Mouse (Mus musculus): ENCODE results near the gene Atp5j2. TPM values are rescaled to one million over a fixed set of nuclear protein-coding genes. Genes with fewer than 3 reads are reported as not detected.

The Atp5j2 gene
- total and polyA plus RNA-seq, 3 experiments, result 493 to 733 (median 543) TPM

DNA sequence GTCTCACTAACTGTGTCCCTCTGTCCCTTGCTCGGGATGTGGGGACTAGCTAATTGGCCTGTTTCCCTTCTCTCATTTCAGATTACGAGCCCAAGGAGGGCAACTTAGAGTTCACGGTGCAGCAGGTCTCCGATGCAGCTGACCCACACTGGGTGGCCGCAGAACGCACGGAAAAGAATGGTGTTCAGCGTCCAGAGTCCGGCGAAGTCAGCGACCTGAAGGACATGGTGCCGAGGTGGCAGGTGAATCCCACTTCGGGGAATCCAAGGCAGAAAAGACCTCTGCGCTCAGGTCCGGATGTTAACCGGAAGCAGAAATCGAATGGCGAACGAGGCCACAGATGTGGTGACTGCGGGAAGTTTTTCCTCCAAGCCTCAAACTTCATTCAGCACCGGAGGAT is 26.3 kb upstream of the Atp5j2 start:
- H3K9ac ChIP-seq (ENCODE audit: control insufficient read depth, low read depth, low read length, poor library complexity, severe bottlenecking), result no peak overlapping the region
- H3K36me3 ChIP-seq (ENCODE audit: control insufficient read depth in 1 of 2, insufficient read depth in 2 of 2, low read length in 2 of 2), result peaks cover 0 to 3% of the 10 kb centered on the region in 2 experiments
- H3K27ac ChIP-seq (ENCODE audit: control insufficient read depth, low read depth, low read length), result no peak overlapping the region

DNA sequence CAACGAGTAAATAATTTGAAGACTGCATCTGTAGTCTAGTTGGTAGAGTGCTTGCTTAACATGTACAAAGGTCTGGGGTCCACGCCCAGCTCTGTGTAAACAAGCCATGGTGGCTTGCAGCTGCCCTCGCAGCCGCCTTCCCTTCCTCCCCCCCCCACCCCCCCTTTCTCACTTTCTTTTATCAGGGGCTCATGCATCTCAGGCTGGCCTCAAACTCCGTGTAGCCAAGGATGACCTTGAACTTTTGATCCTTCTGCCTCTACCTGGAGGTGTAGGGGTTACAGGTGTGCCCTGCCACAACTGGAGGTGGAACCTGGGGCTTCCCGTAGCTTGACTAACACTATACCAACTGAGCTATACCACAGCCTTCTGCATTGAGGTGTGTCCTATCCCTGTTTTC is 25.9 kb upstream of the Atp5j2 start:
- no peaks in the 10 kb centered on the region for H3K79me2 ChIP-seq (ENCODE audit: control insufficient read depth, insufficient read depth, low read length, poor library complexity)
- no peak for DNase-seq (ENCODE audit: low read depth, low spot score)
- H3K4me1 ChIP-seq (ENCODE audit: control insufficient read depth in 1 of 2, insufficient read depth in 2 of 2, low read length in 2 of 2), result peaks cover 0 to 5% of the 10 kb centered on the region in 2 experiments; a peak in 1 of 4 replicates
- no peak overlapping the region for H3K27ac ChIP-seq (ENCODE audit: control insufficient read depth, low read depth, low read length)
- no peak for TF ChIP-seq JUND (IDR thresholded peaks at IDR 0.05; ENCODE audit: low read depth, low read length)
- no peak for TF ChIP-seq MYC (IDR thresholded peaks at IDR 0.05; ENCODE audit: low read depth, low read length)
- TF ChIP-seq ZNF384 (IDR thresholded peaks at IDR 0.05; ENCODE audit: low read depth, low read length), result no peak
- TF ChIP-seq MAZ (IDR thresholded peaks at IDR 0.05; ENCODE audit: low read depth, low read length), result no peak
- TF ChIP-seq ETS1 (IDR thresholded peaks at IDR 0.05; ENCODE audit: low read depth, low read length), result no peak
- TF ChIP-seq EP300 (IDR thresholded peaks at IDR 0.05; ENCODE audit: low read depth in 1 of 2, low read length in 2 of 2), result no peak
- no peak for TF ChIP-seq RAD21 (IDR thresholded peaks at IDR 0.05; ENCODE audit: low read depth, low read length)
- no peak for TF ChIP-seq NELFE (IDR thresholded peaks at IDR 0.05; ENCODE audit: low read depth, low read length)
- no peak for TF ChIP-seq BHLHE40 (IDR thresholded peaks at IDR 0.05; ENCODE audit: borderline replicate concordance, low read depth, low read length)
- no peak for TF ChIP-seq ELF1 (IDR thresholded peaks at IDR 0.05; ENCODE audit: low read depth, low read length)
- TF ChIP-seq GABPA (IDR thresholded peaks at IDR 0.05; ENCODE audit: low read depth, low read length), result no peak
- peaks cover 0 to 3% of the 10 kb centered on the region in 2 experiments for H3K36me3 ChIP-seq (ENCODE audit: control insufficient read depth in 1 of 2, insufficient read depth in 2 of 2, low read length in 2 of 2)
- no peak overlapping the region for H3K9ac ChIP-seq (ENCODE audit: control insufficient read depth, low read depth, low read length, poor library complexity, severe bottlenecking)
- no peaks in the 10 kb centered on the region for H3K9me3 ChIP-seq (replicated peaks; ENCODE audit: insufficient read depth, low read length)
- H3K27me3 ChIP-seq (ENCODE audit: control insufficient read depth in 1 of 2, insufficient read depth in 2 of 2, low read length in 2 of 2), result no peaks in the 10 kb centered on the region
- no peak overlapping the region for H3K4me3 ChIP-seq (ENCODE audit: control insufficient read depth in 1 of 2, insufficient read depth in 1 of 2, low read depth in 2 of 2, low read length in 2 of 2)

More for the DNA sequence above, 26.3 kb upstream of the Atp5j2 start:
- no peak for DNase-seq (ENCODE audit: low read depth, low spot score)
- H3K4me1 ChIP-seq (ENCODE audit: control insufficient read depth in 1 of 2, insufficient read depth in 2 of 2, low read length in 2 of 2), result peaks cover 3 to 9% of the 10 kb centered on the region in 2 experiments; a peak in 2 of 4 replicates
- H3K9me3 ChIP-seq (replicated peaks; ENCODE audit: insufficient read depth, low read length), result no peaks in the 10 kb centered on the region
- H3K4me3 ChIP-seq (ENCODE audit: control insufficient read depth in 1 of 2, insufficient read depth in 1 of 2, low read depth in 2 of 2, low read length in 2 of 2), result no peak overlapping the region
- H3K27me3 ChIP-seq (ENCODE audit: control insufficient read depth in 1 of 2, insufficient read depth in 2 of 2, low read length in 2 of 2), result no peaks in the 10 kb centered on the region
- TF ChIP-seq ETS1 (IDR thresholded peaks at IDR 0.05; ENCODE audit: low read depth, low read length) (no peak), HCFC1 (IDR thresholded peaks at IDR 0.05; ENCODE audit: low read depth, low read length) (no peak), MXI1 (IDR thresholded peaks at IDR 0.05; ENCODE audit: low read depth, low read length) (no peak), POLR2A (IDR thresholded peaks at IDR 0.05; ENCODE audit: control insufficient read depth in 1 of 2, insufficient read depth in 1 of 2, low read depth in 1 of 2, low read length in 2 of 2, poor library complexity in 1 of 2) (no peak), USF2 (IDR thresholded peaks at IDR 0.05; ENCODE audit: borderline replicate concordance in 1 of 2, insufficient read depth in 1 of 2, low read depth in 1 of 2, low read length in 2 of 2) (no peak), RCOR1 (IDR thresholded peaks at IDR 0.05; ENCODE audit: low read depth, low read length) (no peak), BHLHE40 (IDR thresholded peaks at IDR 0.05; ENCODE audit: borderline replicate concordance, low read depth, low read length) (no peak), SMC3 (IDR thresholded peaks at IDR 0.05; ENCODE audit: low read depth, low read length) (no peak), MYB (IDR thresholded peaks at IDR 0.05; ENCODE audit: low read depth, low read length) (no peak), TAL1 (IDR thresholded peaks at IDR 0.05; ENCODE audit: low read length) (no peak), E2F4 (IDR thresholded peaks at IDR 0.05; ENCODE audit: borderline replicate concordance, low read depth, low read length) (no peak), TCF12 (IDR thresholded peaks at IDR 0.05; ENCODE audit: low read depth, low read length) (no peak), MAFK (IDR thresholded peaks at IDR 0.05; ENCODE audit: borderline replicate concordance, low read depth, low read length) (no peak), CHD2 (IDR thresholded peaks at IDR 0.05; ENCODE audit: low read length) (no peak), USF1 (IDR thresholded peaks at IDR 0.05; ENCODE audit: low read depth, low read length) (no peak), ZC3H11A (IDR thresholded peaks at IDR 0.05; ENCODE audit: low read depth, low read length) (no peak), RAD21 (IDR thresholded peaks at IDR 0.05; ENCODE audit: low read depth, low read length) (no peak), ELF1 (IDR thresholded peaks at IDR 0.05; ENCODE audit: low read depth, low read length) (no peak)
- no peaks in the 10 kb centered on the region; the same call in 1 of the 2 replicates for H3K79me2 ChIP-seq (ENCODE audit: control insufficient read depth, insufficient read depth, low read length, poor library complexity)
